Mouse (Mus musculus) heart, adult 10 weeks (tissue): ENCODE data around the gene Pcnx. TPM values are rescaled to one million over a fixed set of nuclear protein-coding genes. Genes with fewer than 3 reads are reported as not detected.

Experiments
- polyA plus RNA-seq: library from polyadenylated mRNA; stranded (reverse); fragments of 350-450 nt; fragmentation: Illumina TruSeq; extraction: RNeasy Lipid Tissue Mini Kit (QIAGEN cat#74804); gene quantifications from one replicate; pipeline ENCODE4 v1.2.3, GENCODE M21; 2014; ENCODE audit warnings: low read depth, low replicate concordance

The Pcnx gene
- 41.8 TPM for polyA plus RNA-seq

GRCm38 (mm10) chr12:81859351-81860307 is at the start of gene Pcnx:
TSS of gene Pcnx (plus strand) at chr12:81860023.

Other genes starting within 250 kb of the Pcnx start
- 2.4 TPM for gene Ttc9, start 228.8 kb upstream of the Pcnx start, polyA plus RNA-seq
- gene Map3k9, start 78.8 kb upstream of the Pcnx start, polyA plus RNA-seq = 0.08 TPM